Mouse (Mus musculus) bone marrow, adult 2 months (tissue): ENCODE data around the gene Kcnh8.

Experiments
- CTCF ChIP-seq: fragments of 200-500 bp; IDR thresholded peaks from 2 replicates; pipeline ENCODE4 v1.5.1; 2011; ENCODE audit warnings: low read length, control low read depth; ENCODE audit not compliant: control insufficient read depth, insufficient read depth
- POLR2A ChIP-seq: fragments of 200-500 bp; IDR thresholded peaks from 2 replicates; pipeline ENCODE4 v1.6.1; 2011; ENCODE audit warnings: low read depth, mild to moderate bottlenecking, control low read depth, low read length, borderline replicate concordance; ENCODE audit not compliant: control insufficient read depth

DNA sequence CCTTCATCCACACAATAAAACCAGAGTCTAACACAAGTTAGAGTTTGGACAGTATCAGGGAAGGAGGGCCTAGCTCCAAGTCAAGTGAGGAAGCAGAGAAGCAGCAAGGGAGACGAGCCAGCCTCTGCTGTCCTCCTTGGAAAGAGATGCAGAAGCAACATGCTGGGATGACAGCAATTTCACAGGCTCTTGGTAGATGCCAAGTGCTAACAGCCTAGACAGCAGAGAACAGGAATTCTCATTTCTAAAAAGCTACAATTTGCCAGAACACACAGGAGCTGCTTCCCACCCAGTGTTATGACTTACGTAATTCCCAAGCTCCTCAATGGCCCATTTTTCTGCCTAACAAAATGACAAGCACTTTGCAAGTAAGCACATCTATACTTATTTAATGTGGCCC lies 277.5 kb downstream of the Kcnh8 start:
- TF ChIP-seq CTCF: no peak
- TF ChIP-seq POLR2A: no peak
